Mouse (Mus musculus): ENCODE measurements around the gene Lrrc72. TPM values are rescaled to one million over a fixed set of nuclear protein-coding genes. Genes with fewer than 3 reads are reported as not detected.
"Not testable (repeated sequence)": the region's sequence is repeated elsewhere in the genome, so short reads cannot be mapped to it uniquely, and the experiment has no call there.

Gene Lrrc72
- polyA plus RNA-seq, 1 experiment from 2014 or later = not detected

GRCm38 (mm10) chr12:36207800-36208148, 45.4 kb downstream of the Lrrc72 start:
- Histone ChIP-seq H3K27ac (ENCODE audit: low read length) (peak overlapping the region; percentile 57), H3K4me3 (replicated peaks; ENCODE audit: low read length) (peak overlapping the region; percentile 21; the same call in 1 of the 2 replicates), H3K9me3 (replicated peaks; ENCODE audit: control insufficient read depth, low read length) (no peaks in the 10 kb centered on the region), H3K9ac (ENCODE audit: low read length) (no peak overlapping the region), H3K27me3 (ENCODE audit: control insufficient read depth, insufficient read depth, low read length) (no peaks in the 10 kb centered on the region), H3K4me1 (ENCODE audit: control insufficient read depth, insufficient read depth, low read length) (peaks cover 3% of the 10 kb centered on the region; the same call in 1 of the 2 replicates), H3K36me3 (ENCODE audit: control insufficient read depth, insufficient read depth, low read length) (no peaks in the 10 kb centered on the region), H3K4me2 (ENCODE audit: low read depth, low read length) (peak overlapping the region; percentile 24; the same call in 1 of the 2 replicates)
- ATAC-seq (ENCODE audit: insufficient read depth, low FRiP score) = no peak
- 68% methylated on average over 7 of the region's 7 CpGs for WGBS

- ATAC-seq (ENCODE audit: insufficient read depth, low FRiP score) = peak; percentile 94
- Histone ChIP-seq H3K4me2 (ENCODE audit: low read depth, low read length) (peak overlapping the region; percentile 24; the same call in 1 of the 2 replicates), H3K27ac (ENCODE audit: low read length) (peak overlapping the region; percentile 57), H3K9me3 (replicated peaks; ENCODE audit: control insufficient read depth, low read length) (no peaks in the 10 kb centered on the region), H3K9ac (ENCODE audit: low read length) (no peak overlapping the region), H3K36me3 (ENCODE audit: control insufficient read depth, insufficient read depth, low read length) (no peaks in the 10 kb centered on the region), H3K27me3 (ENCODE audit: control insufficient read depth, insufficient read depth, low read length) (no peaks in the 10 kb centered on the region), H3K4me3 (replicated peaks; ENCODE audit: low read length) (peak overlapping the region; percentile 21; the same call in 1 of the 2 replicates), H3K4me1 (ENCODE audit: control insufficient read depth, insufficient read depth, low read length) (peaks cover 3% of the 10 kb centered on the region; the same call in 1 of the 2 replicates)
- WGBS = 50% methylated on average over 9 of the region's 9 CpGs
These were observed 46.0 kb downstream of the Lrrc72 start for GRCm38 (mm10) chr12:36207072-36207799.

- H3K9ac ChIP-seq (ENCODE audit: low read length); H3K27ac ChIP-seq (ENCODE audit: low read length); H3K27me3 ChIP-seq (ENCODE audit: control insufficient read depth, insufficient read depth, low read length); ATAC-seq (ENCODE audit: insufficient read depth, low FRiP score); H3K9me3 ChIP-seq (replicated peaks; ENCODE audit: control insufficient read depth, low read length); H3K4me1 ChIP-seq (ENCODE audit: control insufficient read depth, insufficient read depth, low read length); H3K4me3 ChIP-seq (replicated peaks; ENCODE audit: low read length); H3K4me2 ChIP-seq (ENCODE audit: low read depth, low read length); H3K36me3 ChIP-seq (ENCODE audit: control insufficient read depth, insufficient read depth, low read length): not testable (repeated sequence)
- 47% methylated on average over 5 of the region's 5 CpGs for WGBS
These were observed 47.5 kb downstream of the Lrrc72 start for GRCm38 (mm10) chr12:36205579-36206119.

GRCm38 (mm10) chr12:36194976-36195375, 58.2 kb downstream of the Lrrc72 start:
- WGBS = 91% methylated on average over 7 of the region's 7 CpGs

GRCm38 (mm10) chr12:36190343-36190742, 62.9 kb downstream of the Lrrc72 start:
- Histone ChIP-seq H3K9ac (ENCODE audit: low read length) (no peak overlapping the region), H3K9me3 (replicated peaks; ENCODE audit: control insufficient read depth, low read length) (no peaks in the 10 kb centered on the region), H3K36me3 (ENCODE audit: control insufficient read depth, insufficient read depth, low read length) (peaks cover 35% of the 10 kb centered on the region), H3K4me1 (ENCODE audit: control insufficient read depth, insufficient read depth, low read length) (no peaks in the 10 kb centered on the region), H3K4me3 (replicated peaks; ENCODE audit: low read length) (no peak overlapping the region), H3K4me2 (ENCODE audit: low read depth, low read length) (no peak overlapping the region), H3K27me3 (ENCODE audit: control insufficient read depth, insufficient read depth, low read length) (no peaks in the 10 kb centered on the region), H3K27ac (ENCODE audit: low read length) (no peak overlapping the region)
- ATAC-seq (ENCODE audit: insufficient read depth, low FRiP score) = no peak
- 87% methylated on average over 5 of the region's 5 CpGs for WGBS

More at GRCm38 (mm10) chr12:36194976-36195375, 58.2 kb downstream of the Lrrc72 start:
- no peak overlapping the region for H3K4me2 ChIP-seq (ENCODE audit: low read depth, low read length)
- H3K27ac ChIP-seq (ENCODE audit: low read length) = no peak overlapping the region
- H3K4me1 ChIP-seq (ENCODE audit: control insufficient read depth, insufficient read depth, low read length) = no peaks in the 10 kb centered on the region
- H3K36me3 ChIP-seq (ENCODE audit: control insufficient read depth, insufficient read depth, low read length) = peaks cover 50% of the 10 kb centered on the region
- no peak overlapping the region for H3K4me3 ChIP-seq (replicated peaks; ENCODE audit: low read length)
- peaks cover 19% of the 10 kb centered on the region for H3K9me3 ChIP-seq (replicated peaks; ENCODE audit: control insufficient read depth, low read length)
- no peaks in the 10 kb centered on the region for H3K27me3 ChIP-seq (ENCODE audit: control insufficient read depth, insufficient read depth, low read length)
- ATAC-seq (ENCODE audit: insufficient read depth, low FRiP score) = no peak
- H3K9ac ChIP-seq (ENCODE audit: low read length) = no peak overlapping the region

GRCm38 (mm10) chr12:36189610-36190009, 63.6 kb downstream of the Lrrc72 start:
- Histone ChIP-seq H3K4me1 (ENCODE audit: control insufficient read depth, insufficient read depth, low read length) (no peaks in the 10 kb centered on the region), H3K9ac (ENCODE audit: low read length) (no peak overlapping the region), H3K27ac (ENCODE audit: low read length) (no peak overlapping the region), H3K4me3 (replicated peaks; ENCODE audit: low read length) (no peak overlapping the region), H3K4me2 (ENCODE audit: low read depth, low read length) (no peak overlapping the region), H3K9me3 (replicated peaks; ENCODE audit: control insufficient read depth, low read length) (no peaks in the 10 kb centered on the region), H3K27me3 (ENCODE audit: control insufficient read depth, insufficient read depth, low read length) (no peaks in the 10 kb centered on the region), H3K36me3 (ENCODE audit: control insufficient read depth, insufficient read depth, low read length) (peaks cover 30% of the 10 kb centered on the region)
- ATAC-seq (ENCODE audit: insufficient read depth, low FRiP score) = no peak
- WGBS = 86% methylated on average over 3 of the region's 3 CpGs

- WGBS = 64% methylated on average over 6 of the region's 6 CpGs
- no peak overlapping the region for H3K9ac ChIP-seq (ENCODE audit: low read length)
- no peaks in the 10 kb centered on the region for H3K27me3 ChIP-seq (ENCODE audit: control insufficient read depth, insufficient read depth, low read length)
- peaks cover 30% of the 10 kb centered on the region for H3K36me3 ChIP-seq (ENCODE audit: control insufficient read depth, insufficient read depth, low read length)
- no peak overlapping the region for H3K4me2 ChIP-seq (ENCODE audit: low read depth, low read length)
- no peaks in the 10 kb centered on the region for H3K9me3 ChIP-seq (replicated peaks; ENCODE audit: control insufficient read depth, low read length)
- no peak overlapping the region for H3K4me3 ChIP-seq (replicated peaks; ENCODE audit: low read length)
- no peaks in the 10 kb centered on the region for H3K4me1 ChIP-seq (ENCODE audit: control insufficient read depth, insufficient read depth, low read length)
- peak; percentile 53; the same call in 1 of the 2 replicates for ATAC-seq (ENCODE audit: insufficient read depth, low FRiP score)
- no peak overlapping the region for H3K27ac ChIP-seq (ENCODE audit: low read length)
These were observed 66.1 kb downstream of the Lrrc72 start for GRCm38 (mm10) chr12:36187081-36187480.

- Histone ChIP-seq H3K36me3 (ENCODE audit: control insufficient read depth, insufficient read depth, low read length) (peaks cover 17% of the 10 kb centered on the region), H3K4me2 (ENCODE audit: low read depth, low read length) (no peak overlapping the region), H3K27ac (ENCODE audit: low read length) (no peak overlapping the region), H3K4me3 (replicated peaks; ENCODE audit: low read length) (no peak overlapping the region), H3K4me1 (ENCODE audit: control insufficient read depth, insufficient read depth, low read length) (no peaks in the 10 kb centered on the region), H3K9ac (ENCODE audit: low read length) (no peak overlapping the region), H3K9me3 (replicated peaks; ENCODE audit: control insufficient read depth, low read length) (no peaks in the 10 kb centered on the region), H3K27me3 (ENCODE audit: control insufficient read depth, insufficient read depth, low read length) (no peaks in the 10 kb centered on the region)
- ATAC-seq (ENCODE audit: insufficient read depth, low FRiP score) = no peak
- 84% methylated on average over 6 of the region's 6 CpGs for WGBS
These were observed 70.6 kb downstream of the Lrrc72 start for GRCm38 (mm10) chr12:36182570-36182969.

- H3K36me3 ChIP-seq (ENCODE audit: control insufficient read depth, insufficient read depth, low read length) = peaks cover 12% of the 10 kb centered on the region
- no peak for ATAC-seq (ENCODE audit: insufficient read depth, low FRiP score)
- WGBS = 92% methylated on average over 5 of the region's 5 CpGs
- no peaks in the 10 kb centered on the region for H3K9me3 ChIP-seq (replicated peaks; ENCODE audit: control insufficient read depth, low read length)
- H3K4me1 ChIP-seq (ENCODE audit: control insufficient read depth, insufficient read depth, low read length) = no peaks in the 10 kb centered on the region
- no peak overlapping the region for H3K27ac ChIP-seq (ENCODE audit: low read length)
- no peak overlapping the region for H3K4me2 ChIP-seq (ENCODE audit: low read depth, low read length)
- no peaks in the 10 kb centered on the region for H3K27me3 ChIP-seq (ENCODE audit: control insufficient read depth, insufficient read depth, low read length)
- H3K4me3 ChIP-seq (replicated peaks; ENCODE audit: low read length) = no peak overlapping the region
- no peak overlapping the region for H3K9ac ChIP-seq (ENCODE audit: low read length)
These were observed 76.0 kb downstream of the Lrrc72 start for GRCm38 (mm10) chr12:36177227-36177626.

All from stomach, embryonic 16.5 days (tissue).